Mouse (Mus musculus) neural tube, embryonic 15.5 days (tissue): Measurements from ENCODE around the gene Rgs13. TPM values are rescaled to one million over a fixed set of nuclear protein-coding genes. Genes with fewer than 3 reads are reported as not detected.

Experiments
- ATAC-seq: fragments of 200-750 bp; cut with Nextera tagmentation; 2 replicates; pipeline ENCODE4 v1.8.0; 2017; ENCODE audit warnings: mild to moderate bottlenecking, moderate TSS enrichment, moderate library complexity; ENCODE audit not compliant: low FRiP score
- H3K27ac ChIP-seq: fragments of 300-500 bp; sonication (generic); replicated peaks from 2 replicates; pipeline ENCODE4 v1.5.1; 2015; ENCODE audit warnings: mild to moderate bottlenecking, inconsistent platforms
- H3K27me3 ChIP-seq: fragments of 300-500 bp; sonication (generic); replicated peaks from 2 replicates; pipeline ENCODE4 v1.6.1; 2015; ENCODE audit warnings: inconsistent platforms
- H3K36me3 ChIP-seq: fragments of 300-500 bp; sonication (generic); 2 replicates; pipeline ENCODE4 v1.6.1; 2015; ENCODE audit warnings: inconsistent platforms
- H3K4me1 ChIP-seq: fragments of 300-500 bp; sonication (generic); 2 replicates; pipeline ENCODE4 v1.6.1; 2015; ENCODE audit warnings: inconsistent platforms
- H3K4me2 ChIP-seq: fragments of 300-500 bp; sonication (generic); 2 replicates; pipeline ENCODE4 v1.6.1; 2015; ENCODE audit warnings: inconsistent platforms, mild to moderate bottlenecking, moderate library complexity
- H3K4me3 ChIP-seq: fragments of 300-500 bp; sonication (generic); replicated peaks from 2 replicates; pipeline ENCODE4 v1.5.1; 2015; ENCODE audit warnings: mild to moderate bottlenecking, inconsistent platforms
- H3K9ac ChIP-seq: fragments of 300-500 bp; sonication (generic); replicated peaks from 2 replicates; pipeline ENCODE4 v1.6.1; 2015; ENCODE audit warnings: mild to moderate bottlenecking, inconsistent platforms
- H3K9me3 ChIP-seq: fragments of 300-500 bp; sonication (generic); replicated peaks from 2 replicates; pipeline ENCODE4 v1.6.1; 2016; ENCODE audit warnings: inconsistent platforms
- WGBS: fragments of 180-500 bp; shearing (Covaris S2); methylation state at CpG from one replicate; pipeline ENCODE4 v1.1.7; 2015; ENCODE audit warnings: mixed read lengths; 5-methylcytosine and 5-hydroxymethylcytosine counted together
- polyA plus RNA-seq: library from polyadenylated mRNA; unstranded; fragments of >200 nt; fragmentation: Nextera tagmentation; extraction: Ambion mirVana; gene quantifications from 2 replicates; pipeline ENCODE4 v1.2.1, GENCODE M21; 2015

The Rgs13 gene
- polyA plus RNA-seq: 0.17 and 0.27 TPM in 2 replicates

DNA sequence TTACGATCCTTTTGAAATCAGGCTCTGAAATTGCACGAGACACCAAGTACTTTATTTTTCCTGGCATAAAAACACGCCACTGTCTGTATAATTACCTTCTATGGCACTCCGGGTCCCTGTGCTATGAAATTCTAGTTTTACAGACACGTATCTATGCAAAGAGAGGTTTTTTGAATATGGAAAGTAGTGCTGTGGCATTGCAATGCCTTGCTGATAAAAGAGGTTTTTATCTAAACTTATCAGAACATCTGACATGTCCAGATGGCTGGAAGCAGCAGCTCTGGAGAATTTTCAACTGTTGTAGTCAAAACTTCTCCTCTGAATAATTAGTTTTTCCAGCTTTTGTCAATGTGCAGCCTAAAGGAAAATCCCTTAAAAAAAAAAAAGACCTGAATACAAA lies at the start of gene Rgs13:
Rgs13 (minus strand) TSS at position 207 of the 400 bp plus-strand sequence.
- Histone ChIP-seq H3K4me3 (no peak within 1 kb of the TSS), H3K36me3 (no peaks in the 10 kb centered on the region), H3K9me3 (no peaks in the 10 kb centered on the region), H3K4me1 (no peaks in the 10 kb centered on the region), H3K27ac (no peak within 1 kb of the TSS), H3K9ac (no peak within 1 kb of the TSS), H3K27me3 (no peaks in the 10 kb centered on the region), H3K4me2 (no peak within 1 kb of the TSS)
- no peak for ATAC-seq
- 39% methylated on average over 5 of the region's 5 CpGs for WGBS

- Histone ChIP-seq H3K4me1 (no peaks in the 10 kb centered on the region), H3K4me3 (no peak overlapping the region), H3K9me3 (no peaks in the 10 kb centered on the region), H3K27ac (no peak overlapping the region), H3K27me3 (no peaks in the 10 kb centered on the region), H3K9ac (no peak overlapping the region), H3K36me3 (no peaks in the 10 kb centered on the region), H3K4me2 (no peak overlapping the region)
- ATAC-seq: no peak
Measured at GRCm38 (mm10) chr1:144215230-144215629, 38.1 kb upstream of the Rgs13 start.

DNA sequence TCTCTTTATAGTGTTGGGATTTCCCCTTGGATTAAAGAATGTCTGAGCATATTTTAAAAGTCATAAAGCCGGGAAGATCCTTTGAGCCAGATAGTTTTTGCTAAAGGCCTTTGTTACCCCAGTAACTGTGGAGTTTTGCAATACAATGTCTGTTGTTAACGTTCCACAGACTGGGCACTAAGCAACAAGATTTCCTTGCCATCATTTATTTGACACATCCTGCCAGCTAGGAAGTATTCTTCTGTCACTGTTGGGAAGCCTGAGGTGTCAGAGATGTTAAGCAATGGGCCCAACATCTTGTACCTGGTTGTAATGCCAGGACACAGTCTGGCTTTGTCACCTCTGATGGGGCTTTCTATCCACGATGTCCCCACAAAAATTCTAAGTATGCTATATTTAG lies 33.7 kb upstream of the Rgs13 start:
- no peaks in the 10 kb centered on the region for H3K9me3 ChIP-seq
- ATAC-seq: no peak
- 60% methylated on average over 3 of the region's 3 CpGs for WGBS

GRCm38 (mm10) chr1:144206281-144207061 lies 29.3 kb upstream of the Rgs13 start:
- ATAC-seq: no peak
- H3K27me3 ChIP-seq: no peaks in the 10 kb centered on the region
- no peaks in the 10 kb centered on the region for H3K9me3 ChIP-seq
- H3K27ac ChIP-seq: no peak overlapping the region
- no peak overlapping the region for H3K4me2 ChIP-seq
- WGBS: 63% methylated on average over 7 of the region's 7 CpGs
- no peaks in the 10 kb centered on the region for H3K4me1 ChIP-seq
- no peaks in the 10 kb centered on the region for H3K36me3 ChIP-seq
- no peak overlapping the region for H3K4me3 ChIP-seq
- H3K9ac ChIP-seq: no peak overlapping the region

More for the DNA sequence above, 33.7 kb upstream of the Rgs13 start:
- H3K36me3 ChIP-seq: no peaks in the 10 kb centered on the region
- H3K27me3 ChIP-seq: no peaks in the 10 kb centered on the region
- H3K4me1 ChIP-seq: no peaks in the 10 kb centered on the region
- no peak overlapping the region for H3K4me2 ChIP-seq
- no peak overlapping the region for H3K4me3 ChIP-seq
- H3K27ac ChIP-seq: no peak overlapping the region
- no peak overlapping the region for H3K9ac ChIP-seq

- H3K36me3 ChIP-seq: no peaks in the 10 kb centered on the region
- H3K27me3 ChIP-seq: no peaks in the 10 kb centered on the region
- H3K27ac ChIP-seq: no peak overlapping the region
- no peak overlapping the region for H3K9ac ChIP-seq
- 91% methylated on average over 2 of the region's 2 CpGs for WGBS
- H3K4me2 ChIP-seq: no peak overlapping the region
- no peaks in the 10 kb centered on the region for H3K9me3 ChIP-seq
- no peak for ATAC-seq
- no peaks in the 10 kb centered on the region for H3K4me1 ChIP-seq
- no peak overlapping the region for H3K4me3 ChIP-seq
Measured at GRCm38 (mm10) chr1:144204766-144205165, 27.6 kb upstream of the Rgs13 start.

DNA sequence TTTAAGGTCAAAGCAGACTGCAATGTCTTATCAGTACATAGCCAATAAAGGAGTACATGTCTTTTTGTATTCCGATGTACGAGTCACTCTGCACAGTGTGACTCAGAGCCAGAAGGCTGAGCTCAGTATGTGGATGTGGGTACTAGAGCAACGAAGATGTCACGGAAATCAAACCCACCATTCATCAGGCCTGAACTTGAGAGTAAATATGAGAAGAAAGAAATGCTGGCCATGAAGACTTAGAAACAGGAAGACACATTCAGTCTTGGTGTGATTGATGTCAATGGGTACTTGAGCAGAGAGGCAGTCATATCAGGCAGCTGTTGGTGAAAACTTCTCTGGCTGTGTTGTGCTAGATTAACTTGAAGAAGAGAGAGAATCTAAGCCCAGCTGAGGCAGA lies 25.8 kb upstream of the Rgs13 start:
- Histone ChIP-seq H3K9me3 (no peaks in the 10 kb centered on the region), H3K9ac (no peak overlapping the region), H3K27me3 (no peaks in the 10 kb centered on the region), H3K27ac (no peak overlapping the region), H3K4me2 (no peak overlapping the region), H3K4me3 (no peak overlapping the region), H3K36me3 (no peaks in the 10 kb centered on the region), H3K4me1 (no peaks in the 10 kb centered on the region)
- ATAC-seq: no peak
- 85% methylated on average over 4 of the region's 4 CpGs for WGBS

DNA sequence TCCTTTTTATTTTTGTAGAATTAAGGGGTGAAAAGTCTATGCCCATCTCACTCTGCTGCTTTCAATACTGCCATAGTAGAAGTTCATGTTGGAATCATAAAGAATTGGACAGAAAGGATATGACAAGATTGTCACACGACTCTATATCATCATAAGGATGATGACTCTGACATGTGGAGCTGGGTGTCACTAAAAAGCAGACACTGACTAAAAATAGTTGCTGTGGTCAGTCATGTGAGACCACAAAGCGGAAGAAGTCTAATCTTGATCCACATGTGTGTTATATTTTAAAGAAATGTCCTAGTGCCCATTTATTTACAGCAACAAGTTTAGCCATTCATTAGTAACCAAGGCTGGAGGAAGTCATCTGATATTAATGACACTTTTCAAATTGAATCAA lies 23.3 kb upstream of the Rgs13 start:
- H3K4me2 ChIP-seq: no peak overlapping the region
- H3K9me3 ChIP-seq: no peaks in the 10 kb centered on the region
- no peak overlapping the region for H3K27ac ChIP-seq
- 77% methylated on average over 2 of the region's 2 CpGs for WGBS
- ATAC-seq: no peak
- H3K27me3 ChIP-seq: no peaks in the 10 kb centered on the region
- no peak overlapping the region for H3K9ac ChIP-seq
- no peak overlapping the region for H3K4me3 ChIP-seq
- no peaks in the 10 kb centered on the region for H3K36me3 ChIP-seq
- no peaks in the 10 kb centered on the region for H3K4me1 ChIP-seq

DNA sequence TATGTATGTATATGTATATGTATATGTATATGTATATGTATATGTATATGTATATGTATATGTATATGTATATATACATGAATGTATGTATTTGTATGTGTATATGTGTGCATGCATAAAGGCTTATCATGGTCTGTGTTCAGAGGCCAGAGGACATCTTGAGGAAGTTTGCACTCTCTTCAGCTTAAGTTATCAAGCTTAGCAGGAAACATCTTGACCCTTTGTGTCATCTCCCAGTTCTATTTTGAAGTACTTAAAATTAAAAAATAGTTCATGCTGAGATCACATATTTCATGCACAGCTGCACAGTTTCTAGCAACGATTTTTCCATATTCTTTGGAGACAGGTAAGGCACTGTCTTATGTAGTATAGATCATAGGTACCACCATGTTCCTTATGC lies 22.4 kb upstream of the Rgs13 start:
- H3K9ac ChIP-seq: no peak overlapping the region
- no peaks in the 10 kb centered on the region for H3K27me3 ChIP-seq
- ATAC-seq: no peak
- no peaks in the 10 kb centered on the region for H3K4me1 ChIP-seq
- no peak overlapping the region for H3K4me3 ChIP-seq
- no peaks in the 10 kb centered on the region for H3K36me3 ChIP-seq
- no peaks in the 10 kb centered on the region for H3K9me3 ChIP-seq
- 58% methylated on average over 1 of the region's 1 CpGs for WGBS
- no peak overlapping the region for H3K27ac ChIP-seq
- H3K4me2 ChIP-seq: no peak overlapping the region

- no peak for ATAC-seq
- H3K4me3 ChIP-seq: no peak overlapping the region
- H3K9ac ChIP-seq: no peak overlapping the region
- H3K27ac ChIP-seq: no peak overlapping the region
- H3K9me3 ChIP-seq: no peaks in the 10 kb centered on the region
- H3K36me3 ChIP-seq: no peaks in the 10 kb centered on the region
- WGBS: 29% methylated on average over 3 of the region's 3 CpGs
- H3K27me3 ChIP-seq: no peaks in the 10 kb centered on the region
- no peaks in the 10 kb centered on the region for H3K4me1 ChIP-seq
- no peak overlapping the region for H3K4me2 ChIP-seq
Measured at GRCm38 (mm10) chr1:144197684-144198083, 20.5 kb upstream of the Rgs13 start.

DNA sequence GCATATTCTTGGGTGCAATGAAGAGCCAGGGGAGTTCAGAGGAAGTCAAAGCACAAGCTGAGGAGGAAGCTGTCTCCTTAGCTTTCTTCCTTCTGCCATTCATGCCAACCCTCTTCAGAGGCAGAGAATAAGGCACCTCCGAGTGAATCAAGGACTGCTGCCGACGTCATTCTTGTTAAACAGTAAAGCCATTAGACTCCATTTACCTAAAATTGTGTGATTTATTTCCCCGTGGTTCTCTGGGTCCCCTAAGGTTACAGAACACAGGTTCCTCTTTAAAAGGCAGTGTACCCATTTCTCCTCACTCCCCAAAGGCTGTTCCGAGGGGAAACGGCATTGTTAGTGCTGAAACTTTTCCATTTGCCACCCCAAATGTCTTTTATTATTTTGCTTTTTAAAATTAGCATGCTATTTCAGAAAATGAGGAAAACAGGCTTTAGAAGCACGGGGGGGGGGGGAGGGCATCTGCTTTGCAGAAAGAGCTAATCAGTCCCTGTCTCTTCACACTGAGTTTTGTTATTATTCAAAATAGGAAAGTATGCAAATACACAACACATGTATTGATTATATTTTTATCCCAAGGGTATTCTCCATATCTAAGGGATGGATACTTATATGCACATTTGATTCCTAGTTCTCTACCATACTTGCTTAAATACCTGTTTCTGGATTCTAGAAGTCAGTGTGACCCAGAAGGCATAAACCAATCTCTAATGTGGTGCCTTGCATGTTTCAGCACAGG lies 9.7 kb upstream of the Rgs13 start:
- peaks cover 3% of the 10 kb centered on the region; the same call in 1 of the 2 replicates for H3K4me1 ChIP-seq
- ATAC-seq: no peak
- no peaks in the 10 kb centered on the region for H3K36me3 ChIP-seq
- H3K4me3 ChIP-seq: no peak overlapping the region
- WGBS: 50% methylated on average over 7 of the region's 7 CpGs
- H3K27ac ChIP-seq: no peak overlapping the region
- H3K9me3 ChIP-seq: no peaks in the 10 kb centered on the region
- H3K27me3 ChIP-seq: no peaks in the 10 kb centered on the region
- no peak overlapping the region for H3K4me2 ChIP-seq
- H3K9ac ChIP-seq: no peak overlapping the region

DNA sequence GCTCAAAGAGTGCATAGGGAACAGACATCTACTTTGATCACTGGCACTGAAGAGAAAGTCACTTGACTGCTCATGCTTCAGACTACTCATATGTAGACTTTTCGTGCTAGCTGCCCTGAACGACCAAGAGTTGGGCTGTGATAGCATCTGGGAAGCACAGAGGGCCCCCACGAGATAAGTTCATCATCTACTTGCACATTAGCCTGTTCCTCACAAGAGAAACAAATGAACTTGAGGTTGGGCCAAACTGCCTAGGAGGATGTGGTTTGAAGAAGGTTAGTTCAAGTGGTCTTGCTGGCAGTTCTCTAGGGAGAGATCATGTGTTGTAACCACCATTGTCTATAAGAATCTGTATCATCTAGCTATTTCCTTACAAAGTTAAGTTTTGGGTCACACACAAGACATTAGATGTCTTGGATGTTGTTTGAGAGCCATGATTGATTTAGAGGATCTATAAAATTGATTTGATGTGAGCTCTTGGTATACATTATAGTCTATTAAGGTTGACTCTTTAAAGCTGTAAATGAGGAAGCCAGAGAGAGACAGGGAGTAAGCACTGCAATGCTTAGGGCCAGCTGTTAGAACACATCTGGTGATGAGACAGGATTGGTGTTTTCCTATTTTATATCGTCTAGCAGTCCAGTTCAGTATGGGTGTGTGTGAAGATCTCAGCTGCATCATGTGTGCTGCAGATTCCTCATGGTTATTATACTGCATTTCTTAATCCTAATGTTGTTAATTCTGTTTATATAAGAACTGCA lies 8.0 kb upstream of the Rgs13 start:
- Histone ChIP-seq H3K9ac (no peak overlapping the region), H3K9me3 (no peaks in the 10 kb centered on the region), H3K4me2 (no peak overlapping the region), H3K4me1 (peaks cover 3% of the 10 kb centered on the region; the same call in 1 of the 2 replicates), H3K4me3 (no peak overlapping the region), H3K36me3 (no peaks in the 10 kb centered on the region), H3K27me3 (no peaks in the 10 kb centered on the region), H3K27ac (no peak overlapping the region)
- no peak for ATAC-seq
- WGBS: 77% methylated on average over 4 of the region's 4 CpGs
